Mouse (Mus musculus) erythroblast, embryonic 14.5 days (primary cell): ENCODE measurements around the gene Rps10.

Experiments
- GATA1 ChIP-seq: IDR thresholded peaks from 2 replicates; pipeline ENCODE4 v1.6.1; 2012; ENCODE audit warnings: low read length, inconsistent platforms, mixed read lengths
- TAL1 ChIP-seq: IDR thresholded peaks from 3 replicates; pipeline ENCODE4 v1.6.1; 2012; ENCODE audit warnings: low read length, inconsistent platforms, mixed read lengths

DNA sequence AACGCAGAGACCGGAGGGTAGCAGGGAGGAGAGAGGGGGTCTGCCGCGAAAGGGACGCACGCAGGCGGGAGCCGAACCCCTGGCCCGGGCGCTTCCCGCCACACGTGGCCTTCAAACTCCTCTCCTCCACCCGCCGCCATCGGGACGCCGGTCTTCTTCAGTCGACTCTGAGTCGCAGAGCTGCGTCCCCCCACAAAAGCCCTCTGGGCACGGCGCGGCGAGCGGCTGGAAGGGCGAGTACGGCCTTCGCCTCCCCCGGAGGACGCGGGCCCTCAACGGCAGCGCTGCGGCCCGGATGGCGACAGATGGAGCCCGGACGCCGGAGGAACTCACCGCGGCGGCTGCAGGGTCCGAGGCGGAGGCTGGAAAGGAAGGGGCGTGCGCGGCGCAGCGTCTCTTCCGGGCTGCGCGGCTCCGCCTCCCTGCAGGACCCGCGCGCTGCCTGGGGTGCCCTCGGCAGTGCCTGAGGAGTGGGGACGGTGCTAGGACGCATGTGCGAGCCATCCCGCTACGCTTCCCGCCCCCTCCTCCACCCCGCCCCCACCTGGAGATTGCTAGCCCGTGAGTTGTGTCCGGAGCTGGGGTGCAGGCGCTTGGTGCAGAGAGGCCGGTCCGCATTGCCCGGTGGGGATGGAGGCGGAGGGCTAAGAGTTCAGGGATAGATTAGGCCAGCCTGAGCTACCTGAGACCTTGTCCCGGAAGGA is 1.4 kb downstream of the Rps10 start, which contains the start of gene RPS10-NUDT3:
- TF ChIP-seq TAL1: no peak
- no peak for TF ChIP-seq GATA1
